Mouse (Mus musculus) frontal cortex, postnatal 10 days (tissue): ENCODE measurements around the gene Sft2d1.

ENCODE experiments used
- DNase-seq, 2 experiments: peaks; one replicate each; pipeline ENCODE4 v3.0.0; 2022; ENCODE audit warnings: low spot score in 2 of 2, mixed read lengths in 1 of 2

The Sft2d1 gene

GRCm38 (mm10) chr17:8361281-8362103 lies 50.6 kb downstream of the Sft2d1 start:
- no peak for DNase-seq

GRCm38 (mm10) chr17:8367514-8368480 lies 56.9 kb downstream of the Sft2d1 start:
- DNase-seq, result peak; percentile 51 to 73

GRCm38 (mm10) chr17:8368570-8368969 lies 57.7 kb downstream of the Sft2d1 start:
- DNase-seq, result peak; percentile 59 to 71

GRCm38 (mm10) chr17:8369171-8369570 lies 58.3 kb downstream of the Sft2d1 start:
- no peak for DNase-seq

- no peak for DNase-seq
These were observed 59.8 kb downstream of the Sft2d1 start for GRCm38 (mm10) chr17:8370634-8371229.

GRCm38 (mm10) chr17:8371834-8372233 lies 60.9 kb downstream of the Sft2d1 start:
- peak; percentile 82 to 86 for DNase-seq

GRCm38 (mm10) chr17:8372286-8373046 lies 61.6 kb downstream of the Sft2d1 start:
- DNase-seq, result peak; percentile 67 to 78
